Mouse (Mus musculus): Measurements from ENCODE around the gene Metap1d.

- TF ChIP-seq CTCF (IDR thresholded peaks at IDR 0.05; ENCODE audit: low read depth), result no peak
- no peak for TF ChIP-seq EP300 (optimal IDR thresholded peaks at IDR 0.05)
Measured at GRCm38 (mm10) chr2:71459659-71460058, 6.6 kb downstream of the Metap1d start.

Data from stomach, postnatal 0 days (tissue).